Mouse (Mus musculus): ENCODE data around the gene Zmym1. TPM values are rescaled to one million over a fixed set of nuclear protein-coding genes. Genes with fewer than 3 reads are reported as not detected.

Gene Zmym1
- total RNA-seq, 2 experiments from 2014 or later, result 14.4 to 15.9 TPM

Other genes starting within 250 kb of the Zmym1 start
- gene Zmym4, start 93.0 kb downstream of the Zmym1 start, total RNA-seq (2021), result 10 to 100 TPM; 46.3 to 59.0 TPM
- 100 to 1,000 TPM; 243 to 256 TPM for gene Sfpq, start 39.8 kb downstream of the Zmym1 start, total RNA-seq (2021)
- 10 to 100 TPM; 31.8 to 35.8 TPM for gene Zmym6, start 16.2 kb upstream of the Zmym1 start, total RNA-seq (2021)
- gene Tmem35b, start 62.5 kb upstream of the Zmym1 start, total RNA-seq (2021), result 1 to 10 TPM; 4.1 to 4.2 TPM
- 100 to 1,000 TPM; 372 to 403 TPM for gene Dlgap3, start 108.1 kb upstream of the Zmym1 start, total RNA-seq (2021)
- 10 to 100 TPM; 52.1 to 54.0 TPM for gene Smim12, start 182.6 kb upstream of the Zmym1 start, total RNA-seq (2021)